Mouse (Mus musculus) lung, postnatal 36 days (tissue): ENCODE data around the gene Ttc36.
"Not testable (repeated sequence)": the region's sequence is repeated elsewhere in the genome, so short reads cannot be mapped to it uniquely, and the experiment has no call there.

Experiments used
- DNase-seq: peaks from one replicate; pipeline ENCODE4 v3.0.0; 2022; ENCODE audit warnings: mixed read lengths

Ttc36 gene

GRCm38 (mm10) chr9:44772392-44772749, 30.5 kb downstream of the Ttc36 start:
- DNase-seq: no peak

GRCm38 (mm10) chr9:44771376-44771775, 31.5 kb downstream of the Ttc36 start:
- no peak for DNase-seq

- not testable (repeated sequence) for DNase-seq
These were observed 34.9 kb downstream of the Ttc36 start for GRCm38 (mm10) chr9:44768029-44768394.

DNA sequence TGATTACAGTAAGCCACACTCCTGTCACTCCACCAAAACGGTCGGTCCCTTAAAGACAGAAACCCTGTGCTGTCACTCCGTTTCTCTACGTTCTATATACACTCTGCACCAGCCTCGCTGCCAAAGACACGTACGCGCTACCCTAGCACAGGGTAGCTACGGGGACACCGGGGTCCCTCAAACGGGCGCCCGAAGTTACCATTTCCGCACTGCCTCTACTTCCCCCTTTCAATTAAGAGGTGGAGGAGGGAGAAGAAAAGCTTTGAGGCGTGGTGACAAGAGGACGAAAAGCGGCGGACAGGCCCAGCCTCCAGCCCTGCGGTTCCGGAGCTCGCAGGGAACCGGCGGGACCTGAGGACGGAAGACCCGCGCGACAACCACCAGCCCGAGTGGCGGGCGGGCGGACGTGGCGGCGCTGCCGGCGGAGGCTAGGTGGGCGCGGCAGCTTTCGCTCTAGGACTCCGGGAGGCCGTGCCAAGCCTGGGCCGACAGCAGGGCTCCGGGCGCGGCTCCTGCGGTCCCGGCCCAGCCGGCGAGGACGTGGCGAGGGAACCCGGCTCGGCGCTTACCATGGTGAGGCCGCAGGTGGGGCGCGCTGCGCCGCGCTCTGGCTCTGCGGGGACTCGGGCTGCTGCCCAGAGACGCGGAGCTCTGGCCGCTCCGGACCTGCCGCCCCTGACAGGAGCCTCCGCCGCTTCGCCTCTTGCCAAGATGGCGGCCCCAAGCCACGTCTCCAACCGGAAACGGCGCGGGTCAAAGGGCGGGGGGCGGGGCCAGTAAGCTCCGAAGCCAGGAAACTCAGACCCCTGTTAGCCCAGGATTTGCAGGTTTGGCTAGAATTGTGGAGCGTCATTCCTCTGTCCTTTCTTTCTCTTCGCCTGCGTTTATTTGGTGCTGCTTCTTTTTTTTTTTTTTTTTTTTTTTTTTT, 35.5 kb downstream of the Ttc36 start, which contains the start of the genes Arcn1 and Ift46:
Gene Arcn1, minus strand, starts transcription at position 745 of the 928 bp plus-strand sequence.
Gene Ift46, plus strand, starts transcription at position 808 of the 928 bp plus-strand sequence.
- DNase-seq: peak; percentile 84

DNA sequence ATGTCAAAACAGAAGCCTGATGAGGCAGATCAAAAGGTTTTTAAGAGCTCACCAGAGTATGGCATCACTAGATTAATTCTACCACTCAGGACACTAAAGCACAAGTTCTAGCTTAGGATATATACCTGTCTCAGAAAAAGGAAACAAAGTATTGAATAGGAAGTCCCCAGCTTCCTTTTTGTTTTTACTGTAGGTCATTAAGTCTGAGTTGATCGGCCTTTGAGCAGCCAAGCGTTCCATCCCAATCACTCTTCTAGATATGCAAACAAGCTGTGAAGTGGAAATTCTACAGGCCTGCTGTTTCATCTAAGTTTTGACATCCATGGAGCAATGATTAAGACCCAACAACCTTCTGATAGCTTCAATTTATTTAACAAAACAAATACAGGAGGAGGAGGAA, 42.0 kb downstream of the Ttc36 start:
- DNase-seq: no peak
